Mouse (Mus musculus) liver, adult 10 weeks (tissue): ENCODE data around the gene Olfr774. TPM values are rescaled to one million over a fixed set of nuclear protein-coding genes. Genes with fewer than 3 reads are reported as not detected.

Experiments
- polyA plus RNA-seq: library from polyadenylated mRNA; stranded (reverse); fragments of 350-450 nt; fragmentation: Illumina TruSeq; extraction: RNeasy Lipid Tissue Mini Kit (QIAGEN cat#74804); gene quantifications from one replicate; pipeline ENCODE4 v1.2.3, GENCODE M21; 2014; ENCODE audit warnings: low read depth, low replicate concordance

Gene Olfr774
- polyA plus RNA-seq = not detected

GRCm38 (mm10) chr10:129235904-129236303 lies at the start of gene Olfr774:
Gene Olfr774, plus strand, starts transcription at chr10:129236204.

DNA sequence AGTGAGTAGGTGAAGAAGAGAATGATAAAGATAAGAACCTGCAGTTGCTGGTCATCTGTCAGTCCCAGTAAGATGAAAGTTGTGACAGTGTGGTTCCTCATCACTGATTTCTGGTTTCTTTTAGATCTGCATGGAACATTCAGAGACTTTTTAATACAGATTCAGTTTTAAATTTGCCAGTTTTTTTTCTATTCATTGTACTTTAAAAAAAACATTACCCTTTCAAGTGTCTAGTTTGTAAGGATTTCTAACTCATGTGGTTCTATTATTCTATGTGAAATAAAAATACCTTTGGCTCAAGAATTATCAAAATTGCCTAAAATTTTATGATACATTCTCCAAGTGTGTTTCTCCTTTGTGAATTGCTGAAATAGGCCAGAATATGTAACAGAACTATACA lies 48.7 kb upstream of the Olfr774 start, which contains the start of gene Olfr773:
Gene Olfr773, minus strand, starts transcription at position 101 of the 400 bp plus-strand sequence.

DNA sequence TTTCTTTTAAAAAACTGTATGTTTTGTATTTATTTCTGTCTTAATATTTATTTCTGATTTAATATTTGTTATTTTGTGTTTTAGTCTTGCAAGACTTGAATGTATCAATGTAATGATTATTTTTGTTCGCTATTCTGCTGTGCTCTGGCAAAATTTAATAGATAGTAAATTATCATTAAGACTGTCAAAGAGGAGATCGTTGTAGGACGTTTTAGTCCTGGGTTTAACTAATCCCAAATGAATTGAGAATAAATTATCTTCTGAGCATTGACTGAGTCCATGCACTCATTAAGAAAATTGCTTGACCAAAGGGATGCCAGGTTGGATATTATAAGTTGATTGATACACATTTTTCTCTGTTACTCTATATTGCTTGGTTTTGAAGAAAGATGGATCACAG lies 12.1 kb downstream of the Olfr774 start, which contains the start of gene Olfr775:
Gene Olfr775, plus strand, starts transcription at position 301 of the 400 bp plus-strand sequence.

DNA sequence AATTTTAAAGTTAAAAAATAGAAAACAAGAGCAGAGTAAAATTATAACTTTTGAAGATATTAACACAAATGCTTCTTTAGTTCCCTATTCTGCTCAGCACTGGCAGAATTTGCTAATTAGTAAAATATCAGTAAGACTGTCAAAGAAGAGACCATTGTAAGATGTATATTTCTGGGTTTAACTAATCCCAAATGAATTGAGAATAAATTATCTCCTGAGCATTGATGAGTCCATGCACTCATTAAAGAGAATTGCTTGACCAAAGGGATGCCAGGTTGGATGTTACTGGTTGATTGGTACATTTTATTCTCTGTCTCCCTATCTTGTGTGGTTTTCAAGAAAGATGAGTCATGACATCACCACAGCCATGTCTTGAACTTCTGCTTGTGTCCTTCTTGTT lies 22.8 kb downstream of the Olfr774 start, which contains the start of gene Olfr776:
Gene Olfr776, plus strand, starts transcription at position 301 of the 400 bp plus-strand sequence.

DNA sequence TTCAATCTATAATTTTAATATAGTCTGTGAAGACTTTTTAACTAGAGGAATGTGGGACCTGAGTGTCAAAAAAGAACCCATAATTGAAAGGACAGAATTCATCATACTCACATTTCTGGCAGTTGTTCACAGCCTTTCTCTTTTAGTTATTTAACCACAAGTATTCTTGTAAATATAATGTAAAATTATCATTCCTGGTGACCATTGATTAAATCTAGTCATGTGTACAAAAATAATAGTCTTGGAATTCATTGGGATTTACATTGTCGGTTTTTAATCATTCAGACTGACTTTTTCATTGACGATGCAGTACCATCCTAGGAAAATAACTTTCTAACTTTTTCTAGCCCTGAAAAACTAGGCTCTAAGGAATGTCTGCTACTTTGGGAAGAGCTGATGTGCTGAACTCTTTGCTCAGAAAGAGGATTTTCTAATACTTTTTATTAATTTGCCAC lies 35.1 kb downstream of the Olfr774 start, which contains the start of gene Olfr777:
Gene Olfr777, minus strand, starts transcription at position 405 of the 455 bp plus-strand sequence.

Other genes starting within 250 kb of the Olfr774 start
- gene Olfr9, start 246.8 kb upstream of the Olfr774 start, polyA plus RNA-seq = not detected
- gene Olfr763, start 225.4 kb upstream of the Olfr774 start, polyA plus RNA-seq = not detected
- not detected for gene Olfr764-ps1, start 196.3 kb upstream of the Olfr774 start, polyA plus RNA-seq
- not detected for gene Olfr765, start 186.2 kb upstream of the Olfr774 start, polyA plus RNA-seq
- not detected for gene Olfr766-ps1, start 167.2 kb upstream of the Olfr774 start, polyA plus RNA-seq
- not detected for gene Olfr767, start 153.3 kb upstream of the Olfr774 start, polyA plus RNA-seq
- gene Olfr768, start 136.8 kb upstream of the Olfr774 start, polyA plus RNA-seq = not detected
- gene Olfr769, start 118.3 kb upstream of the Olfr774 start, polyA plus RNA-seq = not detected
- gene Olfr770, start 97.2 kb upstream of the Olfr774 start, polyA plus RNA-seq = not detected
- gene Olfr771, start 71.5 kb upstream of the Olfr774 start, polyA plus RNA-seq = not detected
- not detected for gene Olfr772, start 58.3 kb upstream of the Olfr774 start, polyA plus RNA-seq
- gene Olfr773, start 48.8 kb upstream of the Olfr774 start, polyA plus RNA-seq = not detected
- not detected for gene Olfr775, start 12.2 kb downstream of the Olfr774 start, polyA plus RNA-seq
- gene Olfr776, start 22.9 kb downstream of the Olfr774 start, polyA plus RNA-seq = not detected
- not detected for gene Olfr777, start 35.3 kb downstream of the Olfr774 start, polyA plus RNA-seq
- not detected for gene Olfr780, start 81.9 kb downstream of the Olfr774 start, polyA plus RNA-seq
- gene Olfr781, start 92.7 kb downstream of the Olfr774 start, polyA plus RNA-seq = not detected
- gene Olfr782, start 112.6 kb downstream of the Olfr774 start, polyA plus RNA-seq = not detected
- not detected for gene Olfr784, start 147.9 kb downstream of the Olfr774 start, polyA plus RNA-seq
- gene Olfr785, start 169.2 kb downstream of the Olfr774 start, polyA plus RNA-seq = not detected
- not detected for gene Olfr786, start 191.1 kb downstream of the Olfr774 start, polyA plus RNA-seq
- not detected for gene Olfr787, start 225.7 kb downstream of the Olfr774 start, polyA plus RNA-seq
- not detected for gene Olfr788, start 234.8 kb downstream of the Olfr774 start, polyA plus RNA-seq
- gene Olfr789, start 248.5 kb downstream of the Olfr774 start, polyA plus RNA-seq = not detected